Mouse (Mus musculus): ENCODE measurements around the gene Ckap4.

DNA sequence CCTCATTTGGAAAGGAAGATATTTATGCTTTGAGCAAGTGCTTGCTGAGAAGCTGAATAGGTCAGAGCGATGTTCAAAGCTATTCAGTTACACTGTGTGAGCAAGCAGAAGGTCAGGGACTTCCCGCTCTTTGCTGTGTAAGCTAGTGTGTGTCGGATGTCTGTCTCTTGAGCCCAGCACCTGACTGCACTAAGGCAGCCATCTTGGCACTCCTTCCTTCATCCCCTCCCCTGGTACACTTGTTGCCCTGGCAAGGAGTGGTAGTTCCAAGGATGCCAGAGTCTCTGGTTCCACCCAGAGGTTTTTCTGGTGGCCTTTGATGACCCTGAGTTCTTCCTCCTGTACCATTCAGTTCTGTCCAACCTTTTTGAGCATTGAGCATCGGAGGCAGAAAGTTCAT lies 26.1 kb upstream of the Ckap4 start:
- TF ChIP-seq POLR2A (IDR thresholded peaks at IDR 0.05; ENCODE audit: borderline replicate concordance, low read depth, low read length) (no peak), CTCF (IDR thresholded peaks at IDR 0.05; ENCODE audit: low read depth, low read length) (no peak)
